Mouse (Mus musculus) layer of hippocampus, adult 8-10 months (tissue): ENCODE results near the gene Kitl. TPM values are rescaled to one million over a fixed set of nuclear protein-coding genes. Genes with fewer than 3 reads are reported as not detected.

Experiments
- DNase-seq, 2 experiments: peaks; one replicate each; pipeline ENCODE4 v3.0.0; 2022; ENCODE audit warnings: low spot score in 2 of 2
- microRNA-seq, 2 experiments: library from miRNA; unstranded; fragments of <30 nt; microRNA quantifications; one replicate each; pipeline ENCODE4 v1.2.0; 2022
- total RNA-seq, 4 experiments: library from RNA; stranded (reverse); gene quantifications; 2 replicates each; pipeline ENCODE4 v1.2.4; 2022

Kitl gene
- total RNA-seq, 4 experiments from 2014 or later: 20.5 to 36.7 (median 22.7) TPM

DNA sequence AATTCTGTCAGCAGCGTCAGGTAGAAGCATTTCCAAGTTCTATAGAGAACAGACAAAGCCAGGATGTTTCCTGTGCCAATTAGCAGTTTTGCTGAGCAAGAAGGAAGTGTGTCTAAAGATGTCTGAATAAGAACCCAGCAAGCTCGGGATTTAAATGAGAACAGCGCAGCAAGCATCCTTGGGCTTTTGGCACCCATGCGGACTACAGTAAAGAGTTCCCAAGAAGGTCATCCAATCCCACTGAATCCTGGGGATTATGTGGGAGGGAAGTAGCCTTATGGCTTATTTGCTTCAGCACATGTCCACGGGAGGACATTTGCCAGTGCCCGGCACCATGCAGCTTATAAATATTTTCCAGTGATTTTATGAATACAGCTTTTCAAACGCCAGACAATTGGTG lies 95.8 kb downstream of the Kitl start:
- no peak for DNase-seq

DNA sequence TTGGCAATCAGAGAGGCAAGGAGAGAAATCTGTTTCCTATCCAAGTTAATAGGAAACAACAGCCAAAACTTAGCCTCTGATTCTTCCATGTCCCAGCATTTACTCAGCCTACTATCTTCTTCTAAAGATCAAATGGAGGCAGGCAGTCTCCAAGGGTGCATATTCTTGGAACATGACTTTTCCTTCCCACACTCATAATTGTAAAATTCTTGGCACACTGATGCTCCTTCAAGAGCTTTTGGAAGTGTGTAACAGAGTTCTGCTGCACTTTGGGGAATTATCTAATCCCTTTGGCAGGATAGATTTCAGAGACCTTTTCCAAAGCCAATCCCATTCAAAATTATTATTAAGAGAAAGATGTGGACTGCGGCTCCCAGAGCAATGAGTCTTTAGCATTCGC lies 100.1 kb downstream of the Kitl start:
- no peak for DNase-seq

DNA sequence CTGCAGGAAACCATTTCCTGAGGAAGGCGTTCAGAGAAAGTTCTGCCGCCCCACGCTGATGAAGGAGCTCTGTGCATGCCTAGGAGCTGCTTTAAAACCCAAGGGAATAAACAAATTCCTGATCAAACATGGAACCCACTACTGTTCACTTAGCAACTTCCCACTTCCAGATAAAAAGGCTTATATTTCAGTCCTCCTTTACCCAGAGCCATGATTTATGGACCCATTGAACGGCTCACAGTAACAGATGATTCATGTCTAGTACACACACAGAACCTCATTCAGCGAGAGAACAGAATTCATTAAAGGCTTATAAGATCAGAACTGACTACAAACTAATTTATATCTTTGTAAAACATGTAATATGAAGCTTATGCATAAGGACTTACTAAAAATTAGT lies 109.0 kb downstream of the Kitl start:
- DNase-seq: no peak

DNA sequence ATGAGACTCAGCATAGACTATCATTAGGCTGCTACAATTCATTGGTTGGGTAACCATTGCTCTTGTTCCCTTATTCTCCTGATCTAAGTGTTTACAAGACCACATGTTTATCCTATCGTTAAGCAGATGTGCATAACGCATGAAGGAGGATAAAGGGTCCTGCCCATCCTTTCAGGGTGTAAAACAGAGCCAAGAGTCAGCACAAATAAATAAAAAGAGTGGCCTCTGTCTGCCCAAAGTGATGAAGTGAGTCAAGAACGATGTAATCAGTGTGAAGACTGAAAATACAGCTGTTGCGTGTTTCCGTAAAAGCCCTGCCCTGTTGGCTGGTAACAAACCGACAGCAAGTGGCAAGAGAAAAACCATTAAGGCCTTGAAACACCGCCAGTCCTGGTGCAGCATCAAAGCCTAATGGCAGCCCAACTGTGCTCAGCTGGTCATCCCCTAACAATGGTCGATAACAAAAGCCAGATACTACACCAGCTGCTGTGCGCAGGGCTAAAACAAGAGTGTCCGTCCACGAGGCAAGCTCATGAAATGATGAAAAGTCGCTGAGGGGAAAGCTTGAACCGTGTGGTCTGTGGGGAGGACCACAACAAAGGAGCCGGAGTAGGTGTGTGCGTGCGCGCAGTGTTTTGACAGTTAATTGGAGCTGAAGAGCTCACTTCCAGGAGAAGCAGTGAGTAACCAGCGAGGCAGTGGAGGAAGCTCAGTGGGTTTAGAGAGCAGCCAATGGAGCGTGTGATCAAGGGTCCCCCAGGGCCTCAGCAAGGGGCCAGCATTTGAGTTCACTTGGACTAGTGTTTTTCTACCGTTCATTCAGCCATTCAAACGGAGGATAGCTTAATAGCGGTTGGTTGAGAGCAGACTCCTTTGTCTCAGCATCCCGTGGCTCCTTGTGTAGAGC lies 112.7 kb downstream of the Kitl start:
- DNase-seq: no peak

DNA sequence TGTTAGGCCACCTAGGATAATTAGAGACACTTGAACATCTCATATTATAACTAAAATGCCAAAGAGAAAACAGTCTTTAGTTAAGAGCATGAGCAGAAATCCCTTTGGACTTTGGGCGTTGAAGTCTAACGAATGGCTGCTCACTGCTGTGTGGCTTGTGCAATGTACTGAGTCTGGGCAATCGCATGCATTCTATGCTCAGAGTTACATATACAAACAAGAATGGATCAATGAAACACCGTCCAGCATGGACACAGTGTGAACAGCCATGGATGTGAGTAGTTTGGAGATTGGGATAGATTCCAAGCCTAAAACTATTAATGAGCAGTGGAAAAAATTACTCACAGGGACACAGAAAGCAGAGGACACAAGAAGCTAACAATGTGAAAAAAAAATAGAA lies 116.2 kb downstream of the Kitl start:
- no peak for DNase-seq

DNA sequence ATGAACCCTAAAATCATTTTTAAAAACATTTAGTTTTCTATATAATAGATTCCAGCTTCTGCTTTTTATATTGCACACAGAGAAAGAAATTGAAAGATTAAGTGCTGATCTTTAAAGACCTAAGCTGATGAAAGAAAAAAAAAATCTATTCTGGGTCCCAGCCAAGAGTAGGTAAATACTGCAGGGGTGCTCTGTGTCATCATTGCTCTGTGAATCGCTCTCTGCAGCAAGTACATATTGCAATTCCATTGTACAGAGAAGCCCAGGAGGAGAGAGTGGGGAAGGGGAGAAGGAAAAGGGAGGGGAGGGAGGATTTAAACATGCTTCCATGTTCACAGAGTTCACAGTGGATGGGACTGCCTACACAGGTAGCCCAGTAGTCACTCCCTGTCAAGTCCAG lies 116.9 kb downstream of the Kitl start:
- no peak for DNase-seq

DNA sequence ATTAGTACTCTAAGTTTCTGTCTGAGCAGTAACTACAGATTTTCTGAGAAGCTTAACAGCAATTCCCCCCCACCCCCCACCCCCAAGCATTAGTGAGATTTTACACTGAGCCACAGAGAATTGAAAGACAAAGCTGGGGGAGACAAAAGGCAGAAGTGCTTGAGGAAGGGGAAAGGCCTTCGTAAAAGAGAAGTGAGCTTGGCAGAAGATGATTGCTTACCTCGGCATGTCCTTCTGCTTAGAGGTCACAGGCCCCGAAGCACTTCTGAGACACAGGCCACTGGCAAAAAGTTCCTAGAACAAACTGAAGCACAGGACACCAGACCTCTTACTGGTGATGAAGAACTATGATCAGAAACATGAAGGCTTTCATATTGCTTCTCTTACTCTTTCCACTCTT lies 123.1 kb downstream of the Kitl start:
- no peak for DNase-seq

DNA sequence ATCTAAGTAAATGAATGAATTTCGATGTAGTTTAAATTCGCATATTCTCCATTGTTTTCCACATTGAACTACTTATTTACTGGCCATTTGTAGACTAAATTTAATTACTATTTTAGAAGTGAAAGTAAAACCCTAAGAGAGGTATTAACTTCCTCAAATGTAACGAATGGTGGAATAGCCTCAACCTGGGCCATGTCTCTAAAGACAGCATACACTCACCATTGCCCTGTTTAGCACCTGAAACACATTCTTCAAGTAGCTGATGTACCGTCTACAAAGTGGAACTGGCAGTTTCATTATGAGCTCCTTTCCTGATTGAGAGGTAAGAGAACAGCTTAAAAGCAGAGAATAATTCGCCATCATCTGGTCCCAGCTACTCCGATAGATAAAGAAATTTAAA lies 132.7 kb downstream of the Kitl start:
- DNase-seq: no peak

Small RNAs within 50 kb of the gene (microRNA-seq; reads per million reads assigned to microRNA genes)
- 0 reads per million in 2 experiments for gene Gm22918
- 0 reads per million in 2 experiments for gene Gm25287
